Mouse (Mus musculus): ENCODE measurements around the gene Cyp11a1. TPM values are rescaled to one million over a fixed set of nuclear protein-coding genes. Genes with fewer than 3 reads are reported as not detected.

Gene Cyp11a1
- polyA plus RNA-seq, 1 experiment from 2014 or later = 2.9 TPM

DNA sequence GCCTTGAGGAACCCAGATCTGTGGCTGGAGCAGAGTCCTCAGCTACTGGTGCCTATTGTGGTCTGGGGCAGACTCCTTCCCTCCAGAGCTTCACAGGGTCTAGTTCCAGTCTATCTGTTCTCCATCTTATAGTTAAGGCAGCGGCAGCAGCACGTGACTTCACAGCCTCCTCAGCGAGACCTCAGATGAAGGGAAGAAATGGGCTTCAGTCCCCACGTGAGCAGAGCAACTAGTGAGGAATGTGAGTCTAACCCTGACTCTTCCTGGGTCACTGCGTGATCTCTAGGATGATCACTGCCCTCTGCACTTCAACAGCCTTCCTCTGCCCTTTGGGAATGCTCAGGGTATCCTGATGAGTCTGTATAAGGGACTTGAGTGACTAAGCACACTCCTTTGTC is 42.2 kb upstream of the Cyp11a1 start:
- WGBS (ENCODE audit: insufficient replicate concordance) = 61% methylated on average over 5 of the region's 5 CpGs
- Histone ChIP-seq H3K9ac (ENCODE audit: low read depth, low read length) (no peak overlapping the region), H3K4me3 (ENCODE audit: low read depth, low read length) (no peak overlapping the region), H3K36me3 (ENCODE audit: control insufficient read depth, insufficient read depth) (no peaks in the 10 kb centered on the region), H3K27ac (ENCODE audit: low read length) (no peak overlapping the region), H3K27me3 (ENCODE audit: control insufficient read depth, insufficient read depth, low read depth, low read length) (no peaks in the 10 kb centered on the region), H3K4me2 (ENCODE audit: low read depth, low read length) (no peak overlapping the region), H3K9me3 (replicated peaks; ENCODE audit: control insufficient read depth, low read length) (no peaks in the 10 kb centered on the region), H3K4me1 (ENCODE audit: control insufficient read depth, low read depth, low read length) (peaks cover 5% of the 10 kb centered on the region)
- no peak for ATAC-seq (ENCODE audit: low read depth)

DNA sequence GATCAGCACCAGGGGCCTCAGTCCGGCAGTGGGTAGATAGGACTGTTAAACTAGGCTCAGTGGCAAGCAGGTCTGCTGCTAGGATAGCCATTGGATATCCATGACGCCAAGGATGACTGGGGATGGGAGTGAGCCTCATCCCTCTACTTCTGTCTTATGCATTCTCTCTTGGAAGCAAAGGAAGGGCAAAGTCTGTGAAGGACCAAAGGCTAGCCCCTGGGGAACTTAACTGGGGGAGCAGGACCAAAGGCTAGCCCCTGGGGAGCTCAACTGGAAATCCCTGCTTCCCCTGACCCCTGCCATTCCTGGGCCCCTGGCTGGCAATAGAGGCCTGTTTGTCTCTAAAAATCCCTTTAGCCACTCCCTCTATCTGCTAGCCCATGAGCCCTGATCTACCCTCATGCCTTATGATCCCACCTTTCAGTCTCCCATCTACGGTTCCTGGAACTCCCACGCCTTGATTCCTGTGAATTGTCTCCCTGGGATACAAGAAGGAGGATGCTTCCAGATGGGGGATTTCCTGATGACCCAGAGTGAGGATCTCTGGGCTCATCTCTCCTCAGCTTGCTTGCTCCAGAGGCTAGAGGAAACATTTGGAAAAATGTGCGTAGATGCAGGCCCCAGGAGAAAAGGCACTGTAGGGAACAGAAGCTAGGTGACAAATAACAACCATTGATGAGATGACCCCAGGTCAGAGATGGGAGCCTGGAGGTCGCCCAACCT is 41.5 kb upstream of the Cyp11a1 start:
- WGBS (ENCODE audit: insufficient replicate concordance) = 54% methylated on average over 6 of the region's 6 CpGs

DNA sequence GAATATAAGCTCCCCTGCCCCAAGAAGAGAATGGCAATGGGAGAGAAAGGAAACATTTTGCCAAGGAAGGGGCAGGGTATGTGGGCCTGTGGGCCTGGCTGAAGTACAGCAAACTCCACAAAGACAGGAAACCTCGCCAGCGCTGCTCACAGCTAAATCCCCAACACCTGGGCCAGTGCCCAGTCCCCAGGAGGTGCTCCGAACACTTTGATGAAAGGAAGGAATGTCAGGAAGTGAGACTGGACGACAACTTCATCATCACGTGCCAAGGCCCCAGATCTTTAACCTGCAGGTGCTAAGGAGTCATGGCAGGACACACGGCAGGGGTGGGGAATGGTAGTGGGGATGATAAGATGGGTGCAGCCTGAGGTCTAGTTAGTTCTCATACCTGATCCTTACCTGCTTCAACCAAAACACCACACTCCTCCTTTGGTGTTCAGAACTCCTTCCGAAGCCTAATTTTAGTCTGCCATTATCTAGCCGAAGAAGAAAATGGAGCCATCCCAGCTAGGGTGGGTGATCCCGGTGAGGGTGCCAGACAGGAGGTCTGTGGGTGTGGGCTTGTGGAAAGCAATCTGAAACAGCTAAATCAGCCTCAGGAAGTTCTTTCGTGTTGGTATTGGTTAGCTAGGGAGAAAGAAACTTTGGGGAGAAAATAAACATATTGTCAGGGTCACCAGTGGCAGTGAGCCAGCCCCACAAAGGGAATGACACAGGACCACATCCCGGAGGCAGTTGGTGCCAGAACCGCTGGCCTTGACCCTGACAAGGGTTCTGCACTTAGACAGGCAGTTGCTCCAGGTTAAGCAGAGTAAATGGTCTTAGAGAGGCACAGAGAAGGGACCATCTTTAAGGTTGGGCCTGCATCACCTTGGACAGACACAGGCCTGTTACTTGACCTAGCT is 40.7 kb upstream of the Cyp11a1 start:
- WGBS (ENCODE audit: insufficient replicate concordance) = 53% methylated on average over 12 of the region's 12 CpGs
- Histone ChIP-seq H3K4me3 (ENCODE audit: low read depth, low read length) (no peak overlapping the region), H3K4me2 (ENCODE audit: low read depth, low read length) (no peak overlapping the region), H3K27me3 (ENCODE audit: control insufficient read depth, insufficient read depth, low read depth, low read length) (no peaks in the 10 kb centered on the region), H3K9ac (ENCODE audit: low read depth, low read length) (no peak overlapping the region), H3K9me3 (replicated peaks; ENCODE audit: control insufficient read depth, low read length) (no peaks in the 10 kb centered on the region), H3K36me3 (ENCODE audit: control insufficient read depth, insufficient read depth) (no peaks in the 10 kb centered on the region), H3K4me1 (ENCODE audit: control insufficient read depth, low read depth, low read length) (peaks cover 5% of the 10 kb centered on the region), H3K27ac (ENCODE audit: low read length) (no peak overlapping the region)
- no peak for ATAC-seq (ENCODE audit: low read depth)

More for the DNA sequence above, 41.5 kb upstream of the Cyp11a1 start:
- Histone ChIP-seq H3K4me2 (ENCODE audit: low read depth, low read length) (no peak overlapping the region), H3K27ac (ENCODE audit: low read length) (no peak overlapping the region), H3K36me3 (ENCODE audit: control insufficient read depth, insufficient read depth) (no peaks in the 10 kb centered on the region), H3K9ac (ENCODE audit: low read depth, low read length) (no peak overlapping the region), H3K27me3 (ENCODE audit: control insufficient read depth, insufficient read depth, low read depth, low read length) (no peaks in the 10 kb centered on the region), H3K4me3 (ENCODE audit: low read depth, low read length) (no peak overlapping the region), H3K9me3 (replicated peaks; ENCODE audit: control insufficient read depth, low read length) (no peaks in the 10 kb centered on the region), H3K4me1 (ENCODE audit: control insufficient read depth, low read depth, low read length) (peaks cover 5% of the 10 kb centered on the region)
- no peak for ATAC-seq (ENCODE audit: low read depth)

DNA sequence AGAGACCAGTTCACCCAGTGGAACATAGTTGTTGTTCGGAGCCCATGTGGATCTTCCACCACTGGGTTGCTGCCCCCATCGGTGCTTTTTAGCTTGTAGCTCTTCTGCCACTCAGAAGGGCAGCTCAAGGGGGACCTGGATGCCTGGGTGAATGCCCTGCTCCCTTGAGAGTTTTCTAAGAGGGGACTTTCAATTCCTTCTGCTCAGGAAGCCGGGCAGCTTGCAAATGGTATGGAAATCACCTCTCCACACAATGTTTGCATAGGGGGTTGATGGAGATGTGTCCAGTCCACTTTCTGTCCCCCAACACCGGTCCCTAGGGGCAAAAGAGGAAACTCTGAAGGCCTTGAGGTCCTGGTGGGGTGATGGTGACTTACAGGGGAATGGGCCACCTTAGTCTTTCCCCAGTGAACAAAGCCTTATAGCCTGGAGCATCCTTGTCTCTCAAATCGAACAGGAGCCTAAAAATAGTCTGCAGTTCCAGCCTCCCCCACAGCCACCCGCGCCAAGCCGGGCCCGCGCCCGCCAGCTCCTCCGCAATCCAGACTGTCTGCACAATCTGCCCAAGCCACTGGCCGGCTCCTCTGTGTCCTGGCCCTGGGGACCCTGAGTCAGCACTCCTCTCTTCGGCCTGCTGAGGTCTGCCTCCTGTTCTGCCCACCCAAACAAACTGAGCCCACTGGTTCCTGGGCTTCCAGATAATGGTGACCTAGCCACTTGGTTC is 38.8 kb upstream of the Cyp11a1 start:
- no peaks in the 10 kb centered on the region for H3K27me3 ChIP-seq (ENCODE audit: control insufficient read depth, insufficient read depth, low read depth, low read length)
- no peak overlapping the region for H3K27ac ChIP-seq (ENCODE audit: low read length)
- no peaks in the 10 kb centered on the region for H3K36me3 ChIP-seq (ENCODE audit: control insufficient read depth, insufficient read depth)
- no peak overlapping the region for H3K4me3 ChIP-seq (ENCODE audit: low read depth, low read length)
- no peak overlapping the region for H3K4me2 ChIP-seq (ENCODE audit: low read depth, low read length)
- H3K9me3 ChIP-seq (replicated peaks; ENCODE audit: control insufficient read depth, low read length) = no peaks in the 10 kb centered on the region
- peaks cover 5% of the 10 kb centered on the region for H3K4me1 ChIP-seq (ENCODE audit: control insufficient read depth, low read depth, low read length)
- no peak for ATAC-seq (ENCODE audit: low read depth)
- 63% methylated on average over 14 of the region's 14 CpGs for WGBS (ENCODE audit: insufficient replicate concordance)
- H3K9ac ChIP-seq (ENCODE audit: low read depth, low read length) = no peak overlapping the region

DNA sequence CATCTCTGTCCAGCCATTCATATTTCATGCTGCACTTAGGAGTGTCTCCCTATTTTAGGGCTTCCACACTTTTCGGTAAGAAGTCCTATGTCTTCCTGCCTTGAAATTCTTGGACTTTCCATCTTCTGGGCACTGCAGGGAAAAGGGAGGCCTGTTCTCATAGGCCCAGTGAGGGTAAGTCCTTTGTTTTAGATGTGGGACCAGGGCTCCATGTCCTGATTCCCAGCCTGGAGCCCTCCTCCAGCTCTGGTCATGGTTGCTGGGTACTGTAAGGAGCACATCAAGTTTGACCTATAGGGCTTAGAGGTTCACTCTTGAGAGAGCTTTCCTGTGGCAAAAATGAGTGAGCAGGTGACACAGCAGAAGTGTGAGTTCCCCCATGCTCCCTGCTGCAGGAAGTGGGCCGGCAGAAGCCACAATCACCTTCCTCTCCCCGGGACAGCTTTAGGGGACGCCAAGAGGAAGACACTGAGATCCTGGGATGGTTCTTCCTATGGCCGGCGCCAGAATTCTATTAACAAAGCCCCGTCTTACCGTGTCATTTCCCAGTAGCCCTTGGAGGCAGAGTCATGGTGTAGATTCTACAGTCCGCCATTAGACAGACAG is 37.9 kb upstream of the Cyp11a1 start:
- ATAC-seq (ENCODE audit: low read depth) = no peak
- WGBS (ENCODE audit: insufficient replicate concordance) = 39% methylated on average over 9 of the region's 9 CpGs
- no peak overlapping the region for H3K27ac ChIP-seq (ENCODE audit: low read length)
- H3K4me2 ChIP-seq (ENCODE audit: low read depth, low read length) = no peak overlapping the region
- no peaks in the 10 kb centered on the region for H3K9me3 ChIP-seq (replicated peaks; ENCODE audit: control insufficient read depth, low read length)
- H3K4me1 ChIP-seq (ENCODE audit: control insufficient read depth, low read depth, low read length) = peaks cover 5% of the 10 kb centered on the region
- H3K27me3 ChIP-seq (ENCODE audit: control insufficient read depth, insufficient read depth, low read depth, low read length) = no peaks in the 10 kb centered on the region
- H3K4me3 ChIP-seq (ENCODE audit: low read depth, low read length) = no peak overlapping the region
- no peaks in the 10 kb centered on the region for H3K36me3 ChIP-seq (ENCODE audit: control insufficient read depth, insufficient read depth)
- H3K9ac ChIP-seq (ENCODE audit: low read depth, low read length) = no peak overlapping the region

DNA sequence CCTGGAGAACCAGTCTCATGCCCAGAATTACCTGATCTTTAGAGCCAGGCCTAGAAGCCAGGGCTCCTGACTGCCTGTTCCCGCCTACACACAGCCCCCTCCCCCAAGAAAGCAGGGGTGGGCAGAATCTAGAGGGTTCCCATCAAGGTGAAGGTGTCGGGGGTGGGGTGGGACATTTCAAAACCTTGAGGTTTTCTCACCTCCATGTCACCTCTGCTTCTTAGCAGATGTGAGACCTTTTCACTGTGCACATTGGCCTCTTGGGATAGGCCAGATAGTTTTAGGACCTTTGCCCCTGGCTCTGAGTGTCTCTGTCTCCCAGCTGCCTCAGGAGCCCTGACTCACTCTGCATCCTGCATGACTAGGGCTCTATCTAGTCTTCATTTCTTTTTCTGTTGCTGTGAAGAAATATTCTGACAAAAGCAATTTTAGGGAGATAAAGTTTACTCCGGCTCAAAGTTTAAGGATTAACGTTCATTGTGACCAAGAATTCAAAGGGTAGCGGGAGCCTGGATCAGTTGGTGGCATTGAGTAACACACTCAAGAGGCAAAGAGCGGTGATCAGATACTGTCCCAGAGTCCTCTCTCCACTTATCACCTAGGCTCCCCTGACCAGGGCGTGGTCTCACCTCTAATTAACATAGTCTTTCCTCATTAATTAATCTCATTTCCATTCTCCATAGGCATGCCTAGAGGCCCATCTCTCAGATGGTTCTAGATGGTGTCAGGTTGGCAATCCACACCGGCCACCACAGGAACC is 37.2 kb upstream of the Cyp11a1 start:
- H3K27me3 ChIP-seq (ENCODE audit: control insufficient read depth, insufficient read depth, low read depth, low read length) = no peaks in the 10 kb centered on the region
- WGBS (ENCODE audit: insufficient replicate concordance) = 67% methylated on average over 8 of the region's 8 CpGs
- H3K4me3 ChIP-seq (ENCODE audit: low read depth, low read length) = no peak overlapping the region
- H3K36me3 ChIP-seq (ENCODE audit: control insufficient read depth, insufficient read depth) = no peaks in the 10 kb centered on the region
- no peak overlapping the region for H3K27ac ChIP-seq (ENCODE audit: low read length)
- peaks cover 5% of the 10 kb centered on the region for H3K4me1 ChIP-seq (ENCODE audit: control insufficient read depth, low read depth, low read length)
- no peak for ATAC-seq (ENCODE audit: low read depth)
- H3K9me3 ChIP-seq (replicated peaks; ENCODE audit: control insufficient read depth, low read length) = no peaks in the 10 kb centered on the region
- no peak overlapping the region for H3K9ac ChIP-seq (ENCODE audit: low read depth, low read length)
- no peak overlapping the region for H3K4me2 ChIP-seq (ENCODE audit: low read depth, low read length)

DNA sequence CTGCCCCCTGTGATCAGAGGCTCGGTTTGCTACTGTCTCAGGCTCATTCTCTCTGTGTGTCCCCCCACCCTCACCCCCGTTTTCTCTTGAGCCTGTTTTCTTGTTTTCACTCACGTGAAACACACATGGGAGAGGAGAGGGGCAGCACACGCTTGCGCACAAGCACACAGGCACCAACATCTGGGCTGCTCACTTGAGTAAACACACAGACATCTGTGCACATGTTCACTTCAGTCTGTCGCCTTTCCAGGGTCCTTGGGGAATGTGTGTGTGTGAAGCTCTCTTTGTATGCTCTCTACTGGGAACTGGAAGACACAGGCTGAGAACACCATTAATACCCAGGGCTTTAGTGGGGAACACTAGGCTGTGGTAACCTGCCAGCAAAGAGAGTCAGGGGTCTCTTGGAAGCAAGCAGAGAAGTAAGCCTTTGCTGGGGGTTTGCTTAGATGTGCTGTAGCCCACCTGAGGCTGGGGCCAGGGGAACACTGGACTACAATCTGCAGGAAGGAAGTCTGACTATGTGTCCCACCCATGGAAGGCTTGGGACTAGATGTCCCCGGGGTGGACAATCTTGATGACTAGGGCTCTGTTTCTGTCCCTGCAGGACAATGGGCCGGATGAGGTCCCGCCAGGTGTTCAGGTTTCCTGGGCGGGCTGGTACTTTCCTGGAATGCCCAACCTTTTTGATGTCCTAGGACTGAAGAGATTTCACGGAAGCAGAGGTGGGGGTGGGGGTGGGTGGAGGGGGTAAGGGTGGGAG is 36.3 kb upstream of the Cyp11a1 start:
- no peaks in the 10 kb centered on the region for H3K9me3 ChIP-seq (replicated peaks; ENCODE audit: control insufficient read depth, low read length)
- no peaks in the 10 kb centered on the region for H3K27me3 ChIP-seq (ENCODE audit: control insufficient read depth, insufficient read depth, low read depth, low read length)
- H3K4me3 ChIP-seq (ENCODE audit: low read depth, low read length) = no peak overlapping the region
- peaks cover 5% of the 10 kb centered on the region for H3K4me1 ChIP-seq (ENCODE audit: control insufficient read depth, low read depth, low read length)
- H3K4me2 ChIP-seq (ENCODE audit: low read depth, low read length) = no peak overlapping the region
- no peak for ATAC-seq (ENCODE audit: low read depth)
- 55% methylated on average over 11 of the region's 11 CpGs for WGBS (ENCODE audit: insufficient replicate concordance)
- H3K36me3 ChIP-seq (ENCODE audit: control insufficient read depth, insufficient read depth) = no peaks in the 10 kb centered on the region
- H3K9ac ChIP-seq (ENCODE audit: low read depth, low read length) = no peak overlapping the region
- no peak overlapping the region for H3K27ac ChIP-seq (ENCODE audit: low read length)

DNA sequence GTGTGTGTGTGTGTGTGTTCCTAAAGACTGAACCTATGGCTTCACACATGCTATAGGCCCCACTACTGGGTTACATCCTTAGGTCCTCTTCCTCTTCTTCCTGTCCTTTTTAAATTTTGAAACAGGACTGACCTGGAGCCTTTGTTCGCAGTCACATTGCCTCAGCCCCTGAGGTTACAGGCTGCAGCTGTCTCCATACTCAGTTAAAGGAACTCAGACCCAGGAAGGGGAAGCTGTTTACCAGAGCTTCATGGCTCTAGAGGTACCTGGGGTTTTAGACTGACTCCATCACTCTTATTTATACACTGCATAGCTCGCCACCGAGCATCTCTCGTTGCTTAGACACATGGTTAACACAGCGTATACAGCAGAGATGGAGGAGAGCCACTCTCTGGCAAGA is 34.8 kb upstream of the Cyp11a1 start:
- H3K9ac ChIP-seq (ENCODE audit: low read depth, low read length) = no peak overlapping the region
- H3K9me3 ChIP-seq (replicated peaks; ENCODE audit: control insufficient read depth, low read length) = no peaks in the 10 kb centered on the region
- 67% methylated on average over 5 of the region's 5 CpGs for WGBS (ENCODE audit: insufficient replicate concordance)
- no peaks in the 10 kb centered on the region for H3K27me3 ChIP-seq (ENCODE audit: control insufficient read depth, insufficient read depth, low read depth, low read length)
- no peak for ATAC-seq (ENCODE audit: low read depth)
- no peak overlapping the region for H3K27ac ChIP-seq (ENCODE audit: low read length)
- H3K4me1 ChIP-seq (ENCODE audit: control insufficient read depth, low read depth, low read length) = peaks cover 5% of the 10 kb centered on the region
- no peaks in the 10 kb centered on the region for H3K36me3 ChIP-seq (ENCODE audit: control insufficient read depth, insufficient read depth)
- H3K4me3 ChIP-seq (ENCODE audit: low read depth, low read length) = no peak overlapping the region
- no peak overlapping the region for H3K4me2 ChIP-seq (ENCODE audit: low read depth, low read length)

All from liver, embryonic 16.5 days (tissue).